Mouse (Mus musculus): ENCODE measurements around the gene Camk2n1. TPM values are rescaled to one million over a fixed set of nuclear protein-coding genes. Genes with fewer than 3 reads are reported as not detected.

Camk2n1 gene
- total RNA-seq, 4 experiments from 2014 or later: 10.8 to 12.7 (median 11.1) TPM

DNA sequence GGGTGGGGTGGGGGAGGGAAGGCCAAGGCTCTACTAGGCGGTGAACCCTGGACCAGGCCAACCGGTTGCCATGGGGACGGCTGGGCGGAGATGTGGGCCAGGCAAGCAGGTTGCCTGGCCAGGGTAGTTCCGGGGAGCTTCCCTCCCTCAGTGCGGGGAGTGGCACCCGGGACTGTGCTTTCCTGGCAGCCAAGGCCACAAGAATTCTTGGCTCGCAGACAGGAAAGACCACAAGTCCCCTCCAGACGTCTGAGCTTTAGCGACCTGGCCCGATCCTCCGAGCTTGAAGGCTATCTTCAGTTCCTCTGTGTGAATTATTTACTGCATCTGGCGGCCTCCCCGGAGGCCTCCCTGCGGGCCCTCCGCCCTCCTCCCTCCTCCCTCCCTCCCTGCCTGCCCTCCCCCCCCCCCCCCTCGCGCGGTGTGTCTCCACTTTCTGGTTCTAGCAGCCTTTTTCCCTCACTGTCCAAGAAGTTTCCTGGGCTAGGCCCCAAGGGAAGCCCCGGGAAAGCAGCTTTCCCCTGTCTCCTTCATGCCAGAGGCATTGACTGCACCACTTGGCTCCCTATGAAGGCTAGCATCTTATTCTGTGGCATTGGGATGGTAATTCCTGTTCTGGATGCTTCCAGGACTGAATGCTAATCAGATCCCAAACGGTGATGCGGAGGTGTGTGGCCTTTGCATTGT is 10.7 kb downstream of the Camk2n1 start:
- DNase-seq (ENCODE audit: low spot score): peak; percentile 48

GRCm38 (mm10) chr4:138465446-138465845 is 11.3 kb downstream of the Camk2n1 start:
- no peak for DNase-seq (ENCODE audit: low spot score)

DNA sequence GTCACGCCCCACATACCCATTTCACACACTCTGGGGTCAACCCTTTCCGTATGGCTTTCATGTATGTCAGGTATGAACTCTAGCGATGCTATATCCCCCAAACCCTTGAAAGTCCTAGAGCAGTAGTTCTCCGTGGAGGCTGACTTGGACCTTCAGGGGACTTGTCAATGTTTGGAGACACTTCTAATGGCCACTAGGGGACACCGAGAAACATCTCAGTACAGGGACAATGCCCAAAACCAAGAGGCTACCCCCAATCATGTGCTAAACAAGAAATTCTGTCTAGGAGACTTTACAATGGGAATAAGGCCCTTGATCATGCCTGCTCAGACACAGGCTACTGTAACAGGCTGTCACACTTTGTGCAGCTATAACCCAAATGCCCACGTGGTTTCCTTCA is 12.6 kb downstream of the Camk2n1 start:
- DNase-seq (ENCODE audit: low spot score): no peak

DNA sequence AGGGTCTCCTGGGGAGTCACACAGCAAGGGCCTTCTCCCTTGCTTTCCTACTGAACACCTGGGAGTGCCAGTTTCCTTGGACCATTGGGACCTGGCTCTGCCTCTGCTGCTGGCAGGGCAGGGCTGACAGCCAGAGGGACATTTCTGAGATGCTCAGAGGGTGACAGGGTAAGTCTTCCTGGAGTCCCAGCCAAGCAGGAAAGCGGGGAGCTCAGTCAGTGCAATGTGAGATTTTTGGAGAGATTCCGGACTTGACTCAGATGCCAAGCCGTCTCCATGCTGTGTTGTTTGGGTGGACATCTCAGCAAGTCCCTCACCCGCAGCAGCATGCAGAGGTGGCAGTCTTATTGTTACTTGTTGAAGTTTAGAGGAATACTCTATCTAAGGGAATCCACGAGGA is 13.3 kb downstream of the Camk2n1 start:
- DNase-seq (ENCODE audit: low spot score): no peak

- no peak for DNase-seq (ENCODE audit: low spot score)
Observed at GRCm38 (mm10) chr4:138469080-138469479, 15.0 kb downstream of the Camk2n1 start.

- DNase-seq (ENCODE audit: low spot score): no peak
Observed at GRCm38 (mm10) chr4:138471241-138471640, 17.1 kb downstream of the Camk2n1 start.

GRCm38 (mm10) chr4:138479595-138479994 is 25.5 kb downstream of the Camk2n1 start:
- DNase-seq (ENCODE audit: low spot score): no peak

DNA sequence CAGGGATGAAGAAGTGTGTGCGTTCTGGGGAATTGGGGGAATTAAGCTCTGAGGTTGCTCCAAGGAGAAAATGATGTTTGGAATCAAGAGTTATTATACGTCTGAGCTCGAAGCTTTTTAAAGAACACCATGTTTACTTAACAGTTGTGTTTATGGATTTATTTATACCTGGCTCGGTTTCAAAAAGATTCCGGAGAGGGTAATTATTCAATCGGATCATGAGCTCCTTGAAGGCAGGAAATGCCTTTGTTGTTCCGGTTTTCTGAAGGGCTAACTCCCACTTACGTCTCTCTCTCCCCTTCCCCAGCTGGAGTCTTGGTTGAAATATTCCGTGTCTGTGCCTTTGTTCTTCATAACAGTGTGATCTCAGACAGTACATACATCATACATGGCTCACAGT is 26.8 kb downstream of the Camk2n1 start:
- no peak for DNase-seq (ENCODE audit: low spot score)

- DNase-seq (ENCODE audit: low spot score): no peak
Observed at GRCm38 (mm10) chr4:138482721-138483120, 28.6 kb downstream of the Camk2n1 start.

- no peak for DNase-seq (ENCODE audit: low spot score)
Observed at GRCm38 (mm10) chr4:138488241-138488640, 34.1 kb downstream of the Camk2n1 start.

GRCm38 (mm10) chr4:138491088-138491487 is 37.0 kb downstream of the Camk2n1 start:
- DNase-seq (ENCODE audit: low spot score): no peak

- DNase-seq (ENCODE audit: low spot score): peak; percentile 83
Observed at GRCm38 (mm10) chr4:138493161-138494001, 39.3 kb downstream of the Camk2n1 start.

DNA sequence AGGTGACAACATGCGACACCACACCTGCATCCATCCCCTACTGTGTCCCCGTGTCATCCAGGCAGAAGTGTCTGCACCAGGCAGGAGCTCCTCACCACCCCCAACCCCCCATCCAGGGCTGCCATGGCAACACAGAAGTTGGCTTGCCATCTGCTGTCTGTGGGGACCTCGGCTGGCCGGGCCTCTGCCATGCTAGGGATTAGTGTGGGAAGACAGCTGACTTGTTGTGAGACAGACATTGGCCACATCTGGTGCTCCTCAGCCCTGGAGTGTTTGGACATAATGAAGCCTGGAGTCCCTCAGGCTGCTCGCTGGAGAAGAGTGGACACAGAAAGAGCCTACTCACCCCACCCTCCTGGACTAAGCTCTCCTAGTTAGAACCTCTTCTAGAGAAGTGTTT is 40.8 kb downstream of the Camk2n1 start:
- DNase-seq (ENCODE audit: low spot score): peak; percentile 31

GRCm38 (mm10) chr4:138495775-138496174 is 41.7 kb downstream of the Camk2n1 start:
- DNase-seq (ENCODE audit: low spot score): no peak

DNA sequence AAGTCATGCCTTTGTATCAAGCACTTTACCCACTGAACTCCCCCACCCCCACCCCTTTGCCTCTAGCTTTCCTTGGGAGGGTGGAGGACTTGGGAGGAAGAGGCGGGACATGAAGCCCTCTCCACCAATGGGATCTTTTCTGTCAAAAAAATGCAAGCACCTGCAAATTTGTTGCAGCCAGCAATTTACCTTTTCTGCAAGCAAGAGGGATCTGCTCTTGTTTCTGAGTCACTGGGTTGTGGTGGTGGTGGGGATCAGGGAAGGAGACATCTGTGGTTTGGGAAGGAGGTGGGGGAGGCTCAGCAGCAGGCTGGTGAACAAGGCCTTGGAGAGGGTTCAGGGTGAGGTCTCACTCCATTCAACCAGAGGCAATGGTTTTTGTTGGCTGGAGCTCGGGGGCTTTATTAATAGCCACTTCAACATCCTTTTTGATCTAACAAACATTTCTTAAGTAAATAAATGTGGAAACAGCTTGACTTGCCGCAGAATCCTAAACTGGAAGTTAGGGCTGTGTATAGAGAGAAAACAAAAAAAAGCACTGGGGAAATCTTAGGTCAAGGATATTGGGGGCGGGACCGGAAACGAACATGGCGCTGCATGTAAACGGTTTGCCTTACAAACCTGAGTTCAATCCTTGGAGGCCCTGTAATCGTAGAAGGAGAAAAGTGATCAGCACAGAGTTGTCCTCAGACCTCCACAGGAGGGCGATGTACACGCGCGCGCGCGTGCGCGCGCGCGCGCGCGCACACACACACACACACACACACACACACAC is 42.8 kb downstream of the Camk2n1 start:
- no peak for DNase-seq (ENCODE audit: low spot score)

GRCm38 (mm10) chr4:138499856-138500645 is 45.9 kb downstream of the Camk2n1 start:
- DNase-seq (ENCODE audit: low spot score): no peak

DNA sequence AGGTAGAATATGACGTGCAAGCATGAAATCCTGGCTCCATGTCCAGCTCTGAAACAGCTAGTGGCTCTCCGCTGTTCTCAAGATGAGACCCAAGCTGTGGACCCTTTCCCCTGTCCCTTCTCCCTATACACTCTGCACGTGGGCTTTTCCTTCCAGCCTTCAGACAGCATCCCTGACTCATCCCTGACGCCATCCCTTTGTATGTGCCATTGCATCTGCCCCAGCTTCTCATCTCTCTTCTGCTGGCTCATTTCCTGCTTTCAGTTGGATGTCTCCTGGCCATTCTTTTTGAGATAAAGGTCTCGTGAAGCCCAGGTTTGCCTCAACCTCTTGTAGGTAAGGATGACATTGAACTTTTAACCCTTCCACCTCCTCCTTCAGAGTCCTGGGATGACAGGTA is 46.9 kb downstream of the Camk2n1 start:
- no peak for DNase-seq (ENCODE audit: low spot score)

DNA sequence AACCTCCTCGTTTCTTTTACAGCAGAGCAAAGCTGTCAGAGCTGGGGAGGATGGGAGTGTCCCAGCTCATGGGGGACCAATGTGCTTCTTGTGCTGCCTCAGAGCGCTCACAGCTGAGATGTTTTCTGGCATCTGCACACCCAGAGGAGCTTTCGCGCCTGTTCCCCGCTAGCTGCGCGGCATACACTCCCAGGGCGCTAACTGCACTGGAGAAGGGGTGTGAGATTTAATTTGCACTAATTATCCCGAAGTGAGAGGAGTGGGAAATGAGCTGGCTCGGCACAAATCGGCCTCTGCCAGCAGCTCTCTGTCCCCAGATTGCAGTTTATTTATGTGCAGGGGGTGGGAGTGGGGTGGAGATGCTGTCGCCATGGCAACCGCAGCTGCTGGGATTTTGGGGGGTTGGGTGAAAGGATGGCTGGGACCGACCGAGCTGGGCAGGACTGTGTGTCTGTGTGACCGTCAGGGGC is 50.6 kb downstream of the Camk2n1 start:
- DNase-seq (ENCODE audit: low spot score): peak; percentile 32

DNA sequence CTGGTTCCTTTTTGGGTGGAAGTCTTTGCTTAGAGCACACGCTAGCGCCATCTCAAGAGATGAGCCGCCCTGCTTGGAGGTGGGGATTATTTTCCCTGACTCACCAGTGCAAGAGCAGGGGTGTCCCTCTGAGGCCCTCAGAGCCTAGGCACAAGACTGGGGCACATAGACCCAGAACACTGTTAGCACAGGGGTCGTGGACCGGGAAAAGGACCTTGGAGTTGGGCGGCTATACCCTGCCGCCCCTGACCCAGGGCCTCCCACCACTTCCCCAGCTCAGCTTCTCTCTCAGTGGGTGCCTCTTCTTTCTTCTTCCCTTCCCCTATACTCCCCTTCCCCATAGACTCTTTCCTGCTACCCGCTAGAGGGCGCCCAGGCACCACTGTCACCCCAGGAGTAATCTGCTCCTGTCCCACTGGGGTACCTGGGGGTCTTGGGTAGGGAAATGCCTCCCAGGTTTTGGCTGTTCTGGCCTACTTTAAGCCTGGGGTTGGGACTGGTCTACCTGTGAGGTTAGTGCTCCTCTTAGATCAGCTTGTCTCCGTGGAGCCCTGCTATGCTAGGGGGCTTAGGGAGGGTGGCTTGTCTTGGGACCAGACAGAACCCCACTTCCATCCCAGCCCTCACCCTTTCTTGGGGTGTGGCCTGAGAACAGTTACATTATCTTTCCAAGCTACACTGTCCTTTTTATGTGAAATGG is 51.2 kb downstream of the Camk2n1 start:
- no peak for DNase-seq (ENCODE audit: low spot score)

DNA sequence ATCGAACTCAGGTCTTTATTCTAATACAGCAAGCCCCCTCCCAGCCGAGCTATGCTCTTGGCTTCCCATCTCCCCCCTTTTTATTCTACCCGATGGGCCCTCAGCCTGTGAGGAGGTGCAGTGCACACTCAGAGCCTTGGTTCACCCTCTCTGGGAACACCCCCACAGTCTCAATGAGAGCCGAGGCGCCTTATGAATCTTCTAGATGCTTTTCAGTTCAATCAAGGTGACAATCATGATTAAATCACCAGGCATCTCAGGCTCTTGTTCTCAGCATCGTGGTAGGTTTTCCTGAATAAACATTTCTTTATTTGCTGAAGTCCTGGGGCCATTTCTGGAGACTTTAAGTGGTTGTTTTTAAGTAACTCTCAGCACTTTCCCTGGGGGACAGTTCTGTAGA is 53.8 kb downstream of the Camk2n1 start:
- no peak for DNase-seq (ENCODE audit: low spot score)
